Mouse (Mus musculus): ENCODE results near the gene C1qtnf1. TPM values are rescaled to one million over a fixed set of nuclear protein-coding genes. Genes with fewer than 3 reads are reported as not detected.

The C1qtnf1 gene
- total and polyA plus RNA-seq, 3 experiments: 15.2 to 16.0 (median 15.3) TPM

- 39% methylated on average over 2 of the region's 2 CpGs for WGBS
- Histone ChIP-seq H3K9ac (ENCODE audit: low read depth, low read length) (no peak overlapping the region), H3K79me2 (replicated peaks; ENCODE audit: control insufficient read depth, insufficient read depth, low read length) (no peaks in the 10 kb centered on the region), H3K27ac (no peak overlapping the region), H3K4me1 (ENCODE audit: control insufficient read depth, insufficient read depth, low read length) (peaks cover 11% of the 10 kb centered on the region), H3K4me3 (no peak overlapping the region), H3K36me3 (ENCODE audit: control insufficient read depth, insufficient read depth, low read length) (no peaks in the 10 kb centered on the region), H3K27me3 (ENCODE audit: control insufficient read depth, insufficient read depth, low read length) (no peaks in the 10 kb centered on the region)
- intact Hi-C loops (cut with DNase I): no loop called here
- TF ChIP-seq CTCF (IDR thresholded peaks at IDR 0.05) (no peak), POLR2A (IDR thresholded peaks at IDR 0.05; ENCODE audit: insufficient read depth, low read depth, low read length) (no peak), EP300 (IDR thresholded peaks at IDR 0.05; ENCODE audit: insufficient read depth, low read depth, low read length) (no peak)
- DNase-seq: no peak
Measured at GRCm38 (mm10) chr11:118412601-118413000, 15.4 kb upstream of the C1qtnf1 start.

- no peak for DNase-seq
- no peak overlapping the region for H3K27ac ChIP-seq
- H3K27me3 ChIP-seq (ENCODE audit: control insufficient read depth, insufficient read depth, low read length): no peaks in the 10 kb centered on the region
- TF ChIP-seq CTCF (IDR thresholded peaks at IDR 0.05) (no peak), POLR2A (IDR thresholded peaks at IDR 0.05; ENCODE audit: insufficient read depth, low read depth, low read length) (no peak), EP300 (IDR thresholded peaks at IDR 0.05; ENCODE audit: insufficient read depth, low read depth, low read length) (no peak)
- H3K4me1 ChIP-seq (ENCODE audit: control insufficient read depth, insufficient read depth, low read length): peaks cover 14% of the 10 kb centered on the region
- no peak overlapping the region for H3K4me3 ChIP-seq
- WGBS: 58% methylated on average over 4 of the region's 4 CpGs
- no peak overlapping the region for H3K9ac ChIP-seq (ENCODE audit: low read depth, low read length)
- no peaks in the 10 kb centered on the region for H3K79me2 ChIP-seq (replicated peaks; ENCODE audit: control insufficient read depth, insufficient read depth, low read length)
- no peaks in the 10 kb centered on the region for H3K36me3 ChIP-seq (ENCODE audit: control insufficient read depth, insufficient read depth, low read length)
- intact Hi-C loops (cut with DNase I): no loop called here
Measured at GRCm38 (mm10) chr11:118413055-118413454, 14.9 kb upstream of the C1qtnf1 start.

GRCm38 (mm10) chr11:118414270-118414669 lies 13.7 kb upstream of the C1qtnf1 start:
- Histone ChIP-seq H3K4me3 (no peak overlapping the region), H3K9ac (ENCODE audit: low read depth, low read length) (no peak overlapping the region), H3K27me3 (ENCODE audit: control insufficient read depth, insufficient read depth, low read length) (no peaks in the 10 kb centered on the region), H3K4me1 (ENCODE audit: control insufficient read depth, insufficient read depth, low read length) (peaks cover 16% of the 10 kb centered on the region), H3K36me3 (ENCODE audit: control insufficient read depth, insufficient read depth, low read length) (no peaks in the 10 kb centered on the region), H3K27ac (no peak overlapping the region), H3K79me2 (replicated peaks; ENCODE audit: control insufficient read depth, insufficient read depth, low read length) (peaks cover 3% of the 10 kb centered on the region)
- no peak for DNase-seq
- intact Hi-C loops (cut with DNase I): no loop called here
- TF ChIP-seq CTCF (IDR thresholded peaks at IDR 0.05): no peak
- TF ChIP-seq POLR2A (IDR thresholded peaks at IDR 0.05; ENCODE audit: insufficient read depth, low read depth, low read length): no peak
- TF ChIP-seq EP300 (IDR thresholded peaks at IDR 0.05; ENCODE audit: insufficient read depth, low read depth, low read length): no peak
- WGBS: 91% methylated on average over 5 of the region's 5 CpGs

GRCm38 (mm10) chr11:118415630-118416029 lies 12.4 kb upstream of the C1qtnf1 start:
- peaks cover 18% of the 10 kb centered on the region for H3K4me1 ChIP-seq (ENCODE audit: control insufficient read depth, insufficient read depth, low read length)
- no peaks in the 10 kb centered on the region for H3K27me3 ChIP-seq (ENCODE audit: control insufficient read depth, insufficient read depth, low read length)
- H3K27ac ChIP-seq: no peak overlapping the region
- TF ChIP-seq CTCF (IDR thresholded peaks at IDR 0.05) (no peak), EP300 (IDR thresholded peaks at IDR 0.05; ENCODE audit: insufficient read depth, low read depth, low read length) (no peak), POLR2A (IDR thresholded peaks at IDR 0.05; ENCODE audit: insufficient read depth, low read depth, low read length) (no peak)
- no peak overlapping the region for H3K9ac ChIP-seq (ENCODE audit: low read depth, low read length)
- no peak for DNase-seq
- peaks cover 3% of the 10 kb centered on the region for H3K79me2 ChIP-seq (replicated peaks; ENCODE audit: control insufficient read depth, insufficient read depth, low read length)
- intact Hi-C loops (cut with DNase I): no loop called here
- 71% methylated on average over 6 of the region's 6 CpGs for WGBS
- H3K36me3 ChIP-seq (ENCODE audit: control insufficient read depth, insufficient read depth, low read length): no peaks in the 10 kb centered on the region
- H3K4me3 ChIP-seq: no peak overlapping the region

- TF ChIP-seq POLR2A (IDR thresholded peaks at IDR 0.05; ENCODE audit: insufficient read depth, low read depth, low read length): no peak
- TF ChIP-seq EP300 (IDR thresholded peaks at IDR 0.05; ENCODE audit: insufficient read depth, low read depth, low read length): no peak
- TF ChIP-seq CTCF (IDR thresholded peaks at IDR 0.05): no peak
- H3K27me3 ChIP-seq (ENCODE audit: control insufficient read depth, insufficient read depth, low read length): no peaks in the 10 kb centered on the region
- peaks cover 18% of the 10 kb centered on the region for H3K4me1 ChIP-seq (ENCODE audit: control insufficient read depth, insufficient read depth, low read length)
- no peak for DNase-seq
- H3K4me3 ChIP-seq: no peak overlapping the region
- no peaks in the 10 kb centered on the region for H3K36me3 ChIP-seq (ENCODE audit: control insufficient read depth, insufficient read depth, low read length)
- H3K9ac ChIP-seq (ENCODE audit: low read depth, low read length): no peak overlapping the region
- intact Hi-C loops (cut with DNase I): no loop called here
- H3K79me2 ChIP-seq (replicated peaks; ENCODE audit: control insufficient read depth, insufficient read depth, low read length): peaks cover 3% of the 10 kb centered on the region
- H3K27ac ChIP-seq: no peak overlapping the region
- WGBS: 26% methylated on average over 7 of the region's 7 CpGs
Measured at GRCm38 (mm10) chr11:118416046-118416445, 12.0 kb upstream of the C1qtnf1 start.

- Histone ChIP-seq H3K27ac (no peak overlapping the region), H3K4me3 (no peak overlapping the region; the same call in 1 of the 2 replicates), H3K27me3 (ENCODE audit: control insufficient read depth, insufficient read depth, low read length) (no peaks in the 10 kb centered on the region), H3K79me2 (replicated peaks; ENCODE audit: control insufficient read depth, insufficient read depth, low read length) (peaks cover 3% of the 10 kb centered on the region), H3K4me1 (ENCODE audit: control insufficient read depth, insufficient read depth, low read length) (peaks cover 18% of the 10 kb centered on the region), H3K36me3 (ENCODE audit: control insufficient read depth, insufficient read depth, low read length) (no peaks in the 10 kb centered on the region), H3K9ac (ENCODE audit: low read depth, low read length) (no peak overlapping the region)
- no peak for DNase-seq
- TF ChIP-seq POLR2A (IDR thresholded peaks at IDR 0.05; ENCODE audit: insufficient read depth, low read depth, low read length): no peak
- TF ChIP-seq EP300 (IDR thresholded peaks at IDR 0.05; ENCODE audit: insufficient read depth, low read depth, low read length): no peak
- no peak for TF ChIP-seq CTCF (IDR thresholded peaks at IDR 0.05)
- intact Hi-C loops (cut with DNase I): no loop called here
- 91% methylated on average over 9 of the region's 9 CpGs for WGBS
Measured at GRCm38 (mm10) chr11:118417496-118417895, 10.5 kb upstream of the C1qtnf1 start.
